Mouse (Mus musculus): Measurements from ENCODE around the gene Vmn1r87. TPM values are rescaled to one million over a fixed set of nuclear protein-coding genes. Genes with fewer than 3 reads are reported as not detected.

Gene Vmn1r87
- polyA plus RNA-seq, 1 experiment from 2014 or later = not detected

Other genes with a start within 250 kb of the Vmn1r87 start
- 22.4 and 23.0 TPM in 2 replicates for gene Zscan22, start 242.3 kb downstream of the Vmn1r87 start, polyA plus RNA-seq (2014; fragmentation: Nextera tagmentation; extraction: Ambion mirVana)
- 1,309 and 1,442 TPM in 2 replicates for gene Rps5, start 217.9 kb downstream of the Vmn1r87 start, polyA plus RNA-seq (2014; fragmentation: Nextera tagmentation; extraction: Ambion mirVana)
- 0.97 and 1.4 TPM in 2 replicates for gene Rnf225, start 212.7 kb downstream of the Vmn1r87 start, polyA plus RNA-seq (2014; fragmentation: Nextera tagmentation; extraction: Ambion mirVana)
- 9.4 and 9.7 TPM in 2 replicates for gene Zfp324, start 174.3 kb downstream of the Vmn1r87 start, polyA plus RNA-seq (2014; fragmentation: Nextera tagmentation; extraction: Ambion mirVana)
- gene Zfp446, start 162.3 kb downstream of the Vmn1r87 start, polyA plus RNA-seq (2014; fragmentation: Nextera tagmentation; extraction: Ambion mirVana) = 8.7 and 9.2 TPM in 2 replicates
- gene Slc27a5, start 142.0 kb downstream of the Vmn1r87 start, polyA plus RNA-seq (2014; fragmentation: Nextera tagmentation; extraction: Ambion mirVana) = not detected in 2 replicates
- gene Trim28, start 141.0 kb downstream of the Vmn1r87 start, polyA plus RNA-seq (2014; fragmentation: Nextera tagmentation; extraction: Ambion mirVana) = 386 and 397 TPM in 2 replicates
- gene Zbtb45, start 130.1 kb downstream of the Vmn1r87 start, polyA plus RNA-seq (2014; fragmentation: Nextera tagmentation; extraction: Ambion mirVana) = 21.3 and 21.8 TPM in 2 replicates
- 150 and 157 TPM in 2 replicates for gene Chmp2a, start 105.3 kb downstream of the Vmn1r87 start, polyA plus RNA-seq (2014; fragmentation: Nextera tagmentation; extraction: Ambion mirVana)
- 56.6 and 59.6 TPM in 2 replicates for gene Ube2m, start 101.9 kb downstream of the Vmn1r87 start, polyA plus RNA-seq (2014; fragmentation: Nextera tagmentation; extraction: Ambion mirVana)
- gene Mzf1, start 85.4 kb downstream of the Vmn1r87 start, polyA plus RNA-seq (2014; fragmentation: Nextera tagmentation; extraction: Ambion mirVana) = 3.1 and 3.4 TPM in 2 replicates
- not detected in 2 replicates for gene Vmn1r85, start 45.0 kb downstream of the Vmn1r87 start, polyA plus RNA-seq (2014; fragmentation: Nextera tagmentation; extraction: Ambion mirVana)
- gene Vmn1r86, start 20.2 kb downstream of the Vmn1r87 start, polyA plus RNA-seq (2014; fragmentation: Nextera tagmentation; extraction: Ambion mirVana) = not detected in 2 replicates
- gene Vmn1r88, start 19.4 kb upstream of the Vmn1r87 start, polyA plus RNA-seq (2014; fragmentation: Nextera tagmentation; extraction: Ambion mirVana) = not detected in 2 replicates
- gene Vmn1r89, start 72.9 kb upstream of the Vmn1r87 start, polyA plus RNA-seq (2014; fragmentation: Nextera tagmentation; extraction: Ambion mirVana) = not detected in 2 replicates
- 117 and 124 TPM in 2 replicates for gene Lig1, start 137.1 kb upstream of the Vmn1r87 start, polyA plus RNA-seq (2014; fragmentation: Nextera tagmentation; extraction: Ambion mirVana)
- gene Zswim9, start 138.6 kb upstream of the Vmn1r87 start, polyA plus RNA-seq (2014; fragmentation: Nextera tagmentation; extraction: Ambion mirVana) = 5.7 and 11.6 TPM in 2 replicates
- gene Pla2g4c, start 184.5 kb upstream of the Vmn1r87 start, polyA plus RNA-seq (2014; fragmentation: Nextera tagmentation; extraction: Ambion mirVana) = 1.1 and 1.3 TPM in 2 replicates

Measured in stomach, embryonic 14.5 days (tissue).